Mouse (Mus musculus) midbrain, postnatal 0 days (tissue): ENCODE data around the gene Rps6ka2. TPM values are rescaled to one million over a fixed set of nuclear protein-coding genes. Genes with fewer than 3 reads are reported as not detected.
"Not testable (repeated sequence)": the region's sequence is repeated elsewhere in the genome, so short reads cannot be mapped to it uniquely, and the experiment has no call there.

Experiments used
- ATAC-seq: fragments of 200-750 bp; cut with Nextera tagmentation; 2 replicates; pipeline ENCODE4 v1.8.0; 2017; ENCODE audit warnings: moderate number of reproducible peaks, mild to moderate bottlenecking, moderate TSS enrichment, moderate library complexity; ENCODE audit not compliant: low FRiP score
- DNase-seq: peaks from one replicate; pipeline ENCODE4 v3.0.0-alpha.2; 2015; ENCODE audit warnings: low spot score
- H3K27ac ChIP-seq: fragments of 300-500 bp; sonication (generic); 2 replicates; pipeline ENCODE4 v1.5.1; 2014; ENCODE audit warnings: low read depth, mild to moderate bottlenecking, low read length, mixed read lengths
- H3K27me3 ChIP-seq: fragments of 300-500 bp; sonication (generic); 2 replicates; pipeline ENCODE4 v1.6.1; 2014; ENCODE audit warnings: low read length, control low read depth, mixed read lengths; ENCODE audit not compliant: insufficient read depth
- H3K36me3 ChIP-seq: fragments of 300-500 bp; sonication (generic); 2 replicates; pipeline ENCODE4 v1.6.1; 2014; ENCODE audit warnings: low read length, control low read depth, mixed read lengths; ENCODE audit not compliant: insufficient read depth
- H3K4me1 ChIP-seq: fragments of 300-500 bp; sonication (generic); 2 replicates; pipeline ENCODE4 v1.6.1; 2014; ENCODE audit warnings: mild to moderate bottlenecking, control low read depth, antibody characterized with exemption, low read length, mixed read lengths; ENCODE audit not compliant: insufficient read depth
- H3K4me2 ChIP-seq: fragments of 300-500 bp; sonication (generic); 2 replicates; pipeline ENCODE4 v1.6.1; 2014; ENCODE audit warnings: low read depth, mild to moderate bottlenecking, low read length, mixed read lengths; ENCODE audit not compliant: poor library complexity, severe bottlenecking
- H3K4me3 ChIP-seq: fragments of 300-500 bp; sonication (generic); 2 replicates; pipeline ENCODE4 v1.5.1; 2014; ENCODE audit warnings: low read depth, mild to moderate bottlenecking, low read length, moderate library complexity
- H3K9ac ChIP-seq: fragments of 300-500 bp; sonication (generic); replicated peaks from 2 replicates; pipeline ENCODE4 v1.6.1; 2014; ENCODE audit warnings: mild to moderate bottlenecking, low read length, moderate library complexity, mixed read lengths; ENCODE audit not compliant: poor library complexity, severe bottlenecking
- H3K9me3 ChIP-seq: fragments of 300-500 bp; sonication (generic); 2 replicates; pipeline ENCODE4 v1.6.1; 2016; ENCODE audit warnings: low read length, control low read depth
- WGBS: fragments of 180-500 bp; shearing (Covaris S2); extraction: QIAGEN DNeasy Blood & Tissue Kit; methylation state at CpG from one replicate; pipeline ENCODE4 v1.1.7; 2014; 5-methylcytosine and 5-hydroxymethylcytosine counted together
- polyA plus RNA-seq: library from polyadenylated mRNA; unstranded; fragments of >200 nt; fragmentation: Nextera tagmentation; extraction: Ambion mirVana; gene quantifications from 2 replicates; pipeline ENCODE4 v1.2.1, GENCODE M21; 2015
- total RNA-seq: library from RNA; depleted of rRNA; stranded (reverse); fragments of >200 nt; gene quantifications from 2 replicates; pipeline ENCODE4 v1.2.3, GENCODE M21; 2014; rRNA removed

Gene Rps6ka2
- total and polyA plus RNA-seq, 2 experiments from 2014 or later = 16.8 to 34.2 TPM

- H3K27ac ChIP-seq, ATAC-seq, DNase-seq, H3K4me2 ChIP-seq, H3K36me3 ChIP-seq, H3K27me3 ChIP-seq, H3K4me1 ChIP-seq, H3K9me3 ChIP-seq, H3K4me3 ChIP-seq, H3K9ac ChIP-seq: not testable (repeated sequence)
- WGBS = 78% methylated on average over 3 of the region's 5 CpGs
Measured at GRCm38 (mm10) chr17:7332745-7333144, 162.8 kb downstream of the Rps6ka2 start.

DNA sequence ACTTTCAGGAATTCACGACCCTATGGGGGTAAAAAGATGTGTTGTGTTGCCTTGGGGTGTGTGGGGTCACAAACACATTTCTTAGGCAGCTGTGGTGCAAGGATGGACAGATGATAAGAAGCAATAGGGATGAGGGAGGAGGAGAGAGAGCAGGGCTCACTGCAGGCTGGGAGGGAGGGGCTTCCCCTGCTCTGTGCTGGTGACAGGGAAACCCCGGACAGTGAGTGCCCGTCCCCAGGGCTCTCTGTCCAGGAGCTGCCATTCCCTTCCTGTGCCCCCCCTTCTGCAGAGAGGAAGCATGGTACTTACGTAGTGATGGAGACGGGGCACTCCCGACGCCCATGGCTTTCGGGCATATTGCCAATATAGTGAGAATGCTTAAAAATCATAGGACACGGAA, 167.5 kb downstream of the Rps6ka2 start:
- not testable (repeated sequence) for H3K4me1 ChIP-seq, DNase-seq, H3K9ac ChIP-seq, H3K9me3 ChIP-seq, H3K27me3 ChIP-seq, H3K27ac ChIP-seq, H3K36me3 ChIP-seq, H3K4me3 ChIP-seq, H3K4me2 ChIP-seq
- WGBS = 70% methylated on average over 7 of the region's 9 CpGs
- ATAC-seq = peak; percentile 66; the same call in 1 of the 2 replicates

- not testable (repeated sequence) for H3K9me3 ChIP-seq, H3K4me2 ChIP-seq, H3K27me3 ChIP-seq, H3K36me3 ChIP-seq, H3K4me1 ChIP-seq, ATAC-seq, H3K27ac ChIP-seq, H3K9ac ChIP-seq, H3K4me3 ChIP-seq
- DNase-seq = peak; percentile 36
- WGBS = 75% methylated on average over 1 of the region's 3 CpGs
Measured at GRCm38 (mm10) chr17:7348765-7349164, 178.8 kb downstream of the Rps6ka2 start.

DNA sequence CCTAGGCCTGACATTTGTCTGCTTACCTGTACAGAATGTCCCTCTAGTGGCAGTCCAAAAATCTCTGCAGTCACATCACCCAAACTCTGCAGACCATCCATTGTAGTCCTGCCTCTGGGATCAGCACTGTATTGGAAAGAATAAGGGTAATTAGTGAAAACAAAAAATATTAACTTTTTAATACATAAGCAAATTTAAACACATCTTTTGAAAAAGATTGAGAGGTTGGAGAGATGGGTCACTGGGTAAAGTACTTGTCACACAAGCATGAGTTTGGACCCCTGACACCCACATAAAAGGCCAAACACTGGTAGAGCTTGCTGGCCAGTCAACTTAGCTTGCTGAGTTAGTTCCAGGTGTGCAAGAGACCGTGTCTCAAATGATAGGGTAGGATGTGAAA, 182.7 kb downstream of the Rps6ka2 start, which contains the start of gene Ttll2:
Gene Ttll2 (minus strand): TSS at position 101 of the 400 bp plus-strand sequence.
- ATAC-seq, DNase-seq, H3K4me3 ChIP-seq, H3K36me3 ChIP-seq, H3K9ac ChIP-seq, H3K4me2 ChIP-seq, H3K4me1 ChIP-seq, H3K9me3 ChIP-seq, H3K27me3 ChIP-seq, H3K27ac ChIP-seq: not testable (repeated sequence)
- WGBS = 100% methylated on average over 1 of the region's 1 CpGs

Other genes starting within 250 kb of the Rps6ka2 start
- gene Rsph3b, start 221.4 kb upstream of the Rps6ka2 start, total RNA-seq = 28.3 and 28.9 TPM in 2 replicates
- 59.7 and 64.4 TPM in 2 replicates for gene Rsph3b, start 221.4 kb upstream of the Rps6ka2 start, polyA plus RNA-seq
- gene Tagap1, start 209.0 kb upstream of the Rps6ka2 start, total RNA-seq = 35.8 and 42.5 TPM in 2 replicates
- 57.0 and 58.5 TPM in 2 replicates for gene Tagap1, start 209.0 kb upstream of the Rps6ka2 start, polyA plus RNA-seq
- 12.6 and 21.9 TPM in 2 replicates for gene Rnaset2b, start 199.5 kb upstream of the Rps6ka2 start, total RNA-seq
- 79.6 and 83.9 TPM in 2 replicates for gene Rnaset2b, start 199.5 kb upstream of the Rps6ka2 start, polyA plus RNA-seq
- gene Gm49721, start 191.2 kb upstream of the Rps6ka2 start, total RNA-seq = 0.42 and 4.6 TPM in 2 replicates
- 0.22 and 0.53 TPM in 2 replicates for gene Gm49721, start 191.2 kb upstream of the Rps6ka2 start, polyA plus RNA-seq
- gene Gm1604a, start 144.5 kb upstream of the Rps6ka2 start, total RNA-seq = not detected in 2 replicates
- 0.43 and 0.56 TPM in 2 replicates for gene Gm1604a, start 144.5 kb upstream of the Rps6ka2 start, polyA plus RNA-seq
- not detected in 2 replicates for gene Tcp10a, start 154.5 kb downstream of the Rps6ka2 start, total RNA-seq
- gene Tcp10a, start 154.5 kb downstream of the Rps6ka2 start, polyA plus RNA-seq = 0.11 TPM in 1 of 2 replicates, not detected in the other
- gene Ttll2, start 182.6 kb downstream of the Rps6ka2 start, total RNA-seq = not detected in 2 replicates
- not detected in 2 replicates for gene Ttll2, start 182.6 kb downstream of the Rps6ka2 start, polyA plus RNA-seq
- not detected in 2 replicates for gene Gm49630, start 201.9 kb downstream of the Rps6ka2 start, total RNA-seq
- gene Gm49630, start 201.9 kb downstream of the Rps6ka2 start, polyA plus RNA-seq = not detected in 2 replicates
- 0.19 TPM in 1 of 2 replicates, not detected in the other for gene Unc93a2, start 215.3 kb downstream of the Rps6ka2 start, total RNA-seq
- 0.05 TPM in 1 of 2 replicates, not detected in the other for gene Unc93a2, start 215.3 kb downstream of the Rps6ka2 start, polyA plus RNA-seq